Comparison of ENCODE assay signal across 21 mouse cellular contexts in the genomic region with DNA sequence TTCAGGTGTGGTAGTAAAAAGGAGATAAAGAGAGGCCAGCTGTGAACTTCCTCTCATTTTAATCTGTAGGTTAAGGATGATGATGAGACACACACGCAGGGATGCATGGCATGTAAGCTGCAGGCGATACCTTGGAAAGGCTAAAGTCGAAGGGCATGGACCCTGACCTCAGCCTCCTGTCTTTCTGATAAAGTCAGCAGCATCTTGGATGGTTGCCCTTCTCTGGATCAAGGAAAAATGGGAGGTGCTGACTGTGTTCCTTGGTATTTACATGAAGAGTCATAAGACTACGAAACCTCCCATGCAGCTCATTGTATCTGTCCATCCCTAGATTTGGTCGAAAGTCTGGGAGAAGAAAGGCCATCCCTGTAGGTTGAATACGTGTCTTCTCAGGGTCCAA.
"Had no signal": no experiment of that assay in that cellular context is flagged by ENCODE, and none has a peak within 500 bp of the region (broad histone marks: within the 10 kb centered on the region; RNA-seq: fewer than 3 reads in every experiment).

No protein-coding gene starts in this region.

- DNase-seq: liver, postnatal 0 days; lung, adult 2 months; lung, postnatal 14 days; lung, postnatal 36 days; retina, postnatal 1 day; right cerebral cortex, adult 18-20 months; spleen, adult 18-20 months; thymus, adult 18-20 months; thymus, postnatal 14 days; thymus, postnatal 36 days had no signal

- H3K9me3 ChIP-seq: liver, embryonic 15.5 days; lung, embryonic 15.5 days; megakaryocyte, embryonic 14.5 days; midbrain, embryonic 13.5 days; neural tube, embryonic 13.5 days; neural tube, embryonic 15.5 days had no signal

- H3K27ac ChIP-seq: liver, embryonic 15.5 days; lung, embryonic 15.5 days; macrophage; midbrain, embryonic 13.5 days; neural tube, embryonic 13.5 days; neural tube, embryonic 15.5 days had no signal

- H3K36me3 ChIP-seq: liver, embryonic 15.5 days; lung, embryonic 15.5 days had no signal

- H3K9ac ChIP-seq: liver, embryonic 15.5 days; liver, postnatal 0 days; lung, embryonic 15.5 days; midbrain, embryonic 13.5 days; neural tube, embryonic 13.5 days; neural tube, embryonic 15.5 days had no signal

- H3K4me3 ChIP-seq: liver, embryonic 15.5 days; lung, embryonic 15.5 days; megakaryocyte, embryonic 14.5 days; midbrain, embryonic 13.5 days; myocyte; neural tube, embryonic 13.5 days; neural tube, embryonic 15.5 days had no signal

- H3K27me3 ChIP-seq: liver, embryonic 15.5 days; lung, embryonic 15.5 days; megakaryocyte, embryonic 14.5 days; midbrain, embryonic 13.5 days; neural tube, embryonic 13.5 days; neural tube, embryonic 15.5 days had no signal

- ATAC-seq: liver, postnatal 0 days; lung, postnatal 0 days; midbrain, embryonic 13.5 days; midbrain, embryonic 16.5 days had no signal

- H3K4me2 ChIP-seq: liver, embryonic 15.5 days; lung, embryonic 15.5 days; midbrain, embryonic 11.5 days; midbrain, embryonic 13.5 days; neural tube, embryonic 13.5 days; neural tube, embryonic 15.5 days had no signal
